ENCODE assay signal across 8 mouse cellular contexts in the genomic region with DNA sequence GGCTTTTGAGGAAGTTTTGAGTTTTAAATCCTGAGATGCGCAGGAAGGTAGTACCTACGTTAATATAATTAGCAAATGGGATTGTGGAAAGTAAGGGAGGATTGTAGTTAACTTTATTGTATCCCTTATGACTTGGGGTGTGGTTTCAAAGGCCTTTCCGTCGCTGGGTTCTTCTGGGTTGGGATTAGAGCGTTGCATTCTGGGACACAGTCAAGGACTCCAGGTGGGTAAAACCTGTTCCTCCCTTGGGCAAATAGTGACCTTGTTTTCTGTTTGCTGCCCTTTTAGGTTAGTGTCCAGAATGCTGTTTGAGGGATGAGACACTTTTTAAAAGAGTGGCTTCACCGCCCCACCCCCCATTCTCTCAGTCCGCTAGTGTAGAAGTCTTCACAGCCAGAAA. TPM values are rescaled to one million over a fixed set of nuclear protein-coding genes. Genes with fewer than 3 reads are reported as not detected.
DNase-seq lines count a peak whose midpoint lies in the region; ATAC-seq lines count a peak whose summit lies in the region.

No protein-coding gene starts in this region.

- peaks cover 49% of the 10 kb centered on the region for H3K79me2 ChIP-seq in macrophage (ENCODE audit: inconsistent target)

- peak; percentile 45 for DNase-seq in embryonic facial prominence, embryonic 10.5 days (ENCODE audit: low spot score)
- peak; percentile 61 for DNase-seq in intestine, embryonic 14.5 days (ENCODE audit: low spot score)
- DNase-seq in cerebellum, adult 18-20 months, result no peak
- DNase-seq in testis, postnatal 10 days (ENCODE audit: low spot score), result no peak
- DNase-seq in T-cell, adult 2 months (ENCODE audit: low spot score), result no peak

- H3K4me2 ChIP-seq in intestine, embryonic 14.5 days (ENCODE audit: low read length), result peak overlapping the region; percentile 81

- H3K9ac ChIP-seq in intestine, embryonic 14.5 days (ENCODE audit: low read length), result peak overlapping the region; percentile 81

- H3K27ac ChIP-seq in embryonic facial prominence, embryonic 10.5 days (replicated peaks), result peak overlapping the region; percentile 99
- H3K27ac ChIP-seq in intestine, embryonic 14.5 days (ENCODE audit: low read depth), result peak overlapping the region; percentile 66
- peak overlapping the region; percentile 77 for H3K27ac ChIP-seq in macrophage

- peak overlapping the region; percentile 98 for H3K4me3 ChIP-seq in megakaryocyte, embryonic 14.5 days (replicated peaks)
- peak overlapping the region; percentile 98 for H3K4me3 ChIP-seq in embryonic facial prominence, embryonic 10.5 days
- peak overlapping the region; percentile 64 for H3K4me3 ChIP-seq in intestine, embryonic 14.5 days (ENCODE audit: low read depth, low read length)
- H3K4me3 ChIP-seq in macrophage (ENCODE audit: inconsistent target), result peak overlapping the region; percentile 69

- H3K9me3 ChIP-seq in megakaryocyte, embryonic 14.5 days, result no peaks in the 10 kb centered on the region
- no peaks in the 10 kb centered on the region for H3K9me3 ChIP-seq in embryonic facial prominence, embryonic 10.5 days
- no peaks in the 10 kb centered on the region for H3K9me3 ChIP-seq in intestine, embryonic 14.5 days (ENCODE audit: control insufficient read depth, low read length)

- ATAC-seq in megakaryocyte, adult 5-6 weeks (ENCODE audit: poor library complexity, severe bottlenecking), result no peak
- ATAC-seq in intestine, embryonic 14.5 days (replicated peaks; ENCODE audit: low FRiP score, low TSS enrichment, low read depth), result no peak

- WGBS in embryonic facial prominence, embryonic 10.5 days, result 0% methylated on average over 7 of the region's 7 CpGs
- WGBS in intestine, embryonic 14.5 days, result under 1% methylated on average over 7 of the region's 7 CpGs
- WGBS in macrophage (ENCODE audit: missing documents), result 1% methylated on average over 7 of the region's 7 CpGs

- no peaks in the 10 kb centered on the region for H3K27me3 ChIP-seq in megakaryocyte, embryonic 14.5 days (replicated peaks)
- H3K27me3 ChIP-seq in embryonic facial prominence, embryonic 10.5 days (replicated peaks; ENCODE audit: low read depth, poor library complexity, severe bottlenecking), result no peaks in the 10 kb centered on the region
- H3K27me3 ChIP-seq in intestine, embryonic 14.5 days (replicated peaks; ENCODE audit: control insufficient read depth, insufficient read depth, low read length), result no peaks in the 10 kb centered on the region

- H3K36me3 ChIP-seq in megakaryocyte, embryonic 14.5 days (replicated peaks; ENCODE audit: low read length), result peaks cover 18% of the 10 kb centered on the region
- peaks cover 13% of the 10 kb centered on the region for H3K36me3 ChIP-seq in embryonic facial prominence, embryonic 10.5 days (replicated peaks)
- H3K36me3 ChIP-seq in intestine, embryonic 14.5 days (ENCODE audit: control insufficient read depth, insufficient read depth, low read length), result peaks cover 10% of the 10 kb centered on the region; the same call in 1 of the 2 replicates
- H3K36me3 ChIP-seq in macrophage (ENCODE audit: inconsistent target), result no peaks in the 10 kb centered on the region

- H3K4me1 ChIP-seq in megakaryocyte, embryonic 14.5 days, result peaks cover 46% of the 10 kb centered on the region
- peaks cover 40% of the 10 kb centered on the region for H3K4me1 ChIP-seq in embryonic facial prominence, embryonic 10.5 days
- H3K4me1 ChIP-seq in intestine, embryonic 14.5 days (replicated peaks; ENCODE audit: control insufficient read depth, insufficient read depth, low read length), result peaks cover 14% of the 10 kb centered on the region

RNA-seq across cellular contexts. Expression of a gene that starts 0.8 kb away (rescaled TPM):
- polyA plus RNA-seq in megakaryocyte, embryonic 14.5 days (2012; ENCODE audit: insufficient read depth, low replicate concordance), result 18.5 and 117 TPM in 2 replicates
- 282 and 302 TPM in 2 replicates for total RNA-seq in megakaryocyte, adult 5-6 weeks (2015)
- 143 and 170 TPM in 2 replicates for total RNA-seq in megakaryocyte, adult 5-6 weeks (2017)
- polyA plus RNA-seq in embryonic facial prominence, embryonic 10.5 days (2016; fragmentation: Nextera tagmentation; extraction: Ambion mirVana), result 384 and 402 TPM in 2 replicates
- 391 and 395 TPM in 2 replicates for polyA plus RNA-seq in intestine, embryonic 14.5 days (2014; fragmentation: Nextera tagmentation; extraction: Ambion mirVana)
- total RNA-seq in macrophage (2018; cell fraction: chromatin; rRNA removed), result 1 to 10 TPM in 12 of 26 experiments, under 1 TPM in 1, not detected in 13; 0.99 to 6.8 (median 2.7) TPM
- 10 to 100 TPM in 7 of 26 experiments, 1 to 10 TPM in 19; 1.9 to 18.0 (median 5.5) TPM for total RNA-seq in macrophage (2018; cell fraction: cytosol; rRNA removed)
- total RNA-seq in macrophage (2018; cell fraction: nucleus; rRNA removed), result 1 to 10 TPM in 19 of 26 experiments, under 1 TPM in 1, not detected in 6; 0.89 to 8.9 (median 3.7) TPM
- polyA plus RNA-seq in macrophage (2018), result 4.6 to 12.1 TPM (median 5.3 TPM) in 3 replicates

RNA-seq across cellular contexts. Expression of a gene that starts 5.6 kb away (rescaled TPM):
- 10.7 and 21.6 TPM in 2 replicates for polyA plus RNA-seq in megakaryocyte, embryonic 14.5 days (2012; ENCODE audit: insufficient read depth, low replicate concordance)
- total RNA-seq in megakaryocyte, adult 5-6 weeks (2015), result 14.0 and 16.1 TPM in 2 replicates
- 18.2 and 21.9 TPM in 2 replicates for total RNA-seq in megakaryocyte, adult 5-6 weeks (2017)
- 25.2 and 25.9 TPM in 2 replicates for polyA plus RNA-seq in embryonic facial prominence, embryonic 10.5 days (2016; fragmentation: Nextera tagmentation; extraction: Ambion mirVana)
- 30.2 and 30.6 TPM in 2 replicates for polyA plus RNA-seq in intestine, embryonic 14.5 days (2014; fragmentation: Nextera tagmentation; extraction: Ambion mirVana)
- 10 to 100 TPM; 48.7 to 98.3 (median 78.7) TPM for total RNA-seq in macrophage (2018; cell fraction: chromatin; rRNA removed)
- total RNA-seq in macrophage (2018; cell fraction: cytosol; rRNA removed), result 10 to 100 TPM in 25 of 26 experiments, 1 to 10 TPM in 1; 9.3 to 15.3 (median 12.6) TPM
- total RNA-seq in macrophage (2018; cell fraction: nucleus; rRNA removed), result 10 to 100 TPM; 26.6 to 65.6 (median 46.8) TPM
- polyA plus RNA-seq in macrophage (2018), result 13.3 to 15.4 TPM (median 13.9 TPM) in 3 replicates

Comparison
In these comparisons a context has a peak if more than half of its experiments do, and no peak if none do; other contexts are left out.
1. DNase-seq: peak in embryonic facial prominence, embryonic 10.5 days (single experiment) and intestine, embryonic 14.5 days (single experiment); none in cerebellum, adult 18-20 months (0 of 2), testis, postnatal 10 days (single experiment) and T-cell, adult 2 months (single experiment).
2. Peak in every context shown above with its lines, with median percentiles within 50 percentile points of each other: H3K4me3 ChIP-seq and H3K27ac ChIP-seq.